Mouse (Mus musculus): ENCODE data around the gene Cpn2.

DNA sequence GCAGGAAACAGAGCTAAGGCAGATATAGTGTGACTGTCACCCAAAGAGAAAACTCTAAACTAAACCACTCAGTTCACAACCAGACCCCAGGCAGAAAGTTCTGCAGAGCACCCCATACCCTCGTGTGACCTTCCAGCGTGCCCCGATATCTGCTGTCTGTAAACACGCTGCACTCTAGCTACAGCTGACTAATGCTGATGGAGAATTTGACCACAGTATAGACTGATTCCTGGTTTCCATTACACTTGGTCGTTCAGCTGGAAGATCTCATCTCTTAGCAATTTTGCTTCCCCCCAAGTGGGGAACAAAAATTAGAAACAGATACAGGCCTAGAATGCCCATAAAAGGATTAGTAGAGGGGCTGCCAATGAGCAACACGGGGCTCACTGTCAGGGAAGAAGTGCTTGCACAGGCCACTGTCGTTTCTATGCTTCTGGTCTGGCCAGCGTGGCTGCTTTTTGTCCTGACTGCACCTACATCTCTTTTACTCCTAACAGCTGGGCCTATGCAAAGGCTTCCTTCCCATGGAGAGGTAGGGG lies 4.0 kb upstream of the Cpn2 start:
- TF ChIP-seq USF2 (conservative IDR thresholded peaks at IDR 0.05; ENCODE audit: low read depth, low read length) (no peak), USF1 (IDR thresholded peaks at IDR 0.05; ENCODE audit: low read depth, low read length) (no peak), SMC3 (IDR thresholded peaks at IDR 0.05; ENCODE audit: low read depth, low read length) (no peak), CTCF (conservative IDR thresholded peaks at IDR 0.05 in 1 of 2, IDR thresholded peaks at IDR 0.05 in 1 of 2; ENCODE audit: low read depth in 2 of 2, low read length in 2 of 2) (no peak)
